Comparison of ENCODE assay signal across 8 mouse cellular contexts in genomic region chr16:17276164-17277151, GRCm38 (mm10). TPM values are rescaled to one million over a fixed set of nuclear protein-coding genes. Genes with fewer than 3 reads are reported as not detected.
A peak's percentile ranks its signal among the peaks of the same experiment; 100 is the strongest.
DNase-seq lines count a peak whose midpoint lies in the region; ATAC-seq lines count a peak whose summit lies in the region.

No protein-coding gene starts in this region.

- H3K27me3 ChIP-seq in intestine, embryonic 14.5 days (replicated peaks; ENCODE audit: control insufficient read depth, insufficient read depth, low read length): peaks cover 28% of the 10 kb centered on the region

- H3K4me3 ChIP-seq in intestine, embryonic 14.5 days (ENCODE audit: low read depth, low read length): peak overlapping the region; percentile 54

- peak; percentile 93 to 98 for DNase-seq in adrenal gland, adult (ENCODE audit: inconsistent age in 2 of 2, low spot score in 1 of 2)
- peak; percentile 97 for DNase-seq in embryo, embryonic 10.5 days (ENCODE audit: low spot score)
- DNase-seq in gastrocnemius, postnatal 25 days: peak; percentile 88
- peak; percentile 97 for DNase-seq in intestine, embryonic 14.5 days (ENCODE audit: low spot score)
- DNase-seq in left cerebral cortex, postnatal 14 days (ENCODE audit: low spot score in 2 of 2): peak; percentile 94 to 95
- peak; percentile 91 for DNase-seq in mesoderm, embryonic 11.5 days (ENCODE audit: low read depth, low spot score)
- peak; percentile 89 to 90 for DNase-seq in right cerebral cortex, postnatal 36 days (ENCODE audit: low spot score in 2 of 2)
- DNase-seq in yolk sac, embryonic 10.5 days (ENCODE audit: low spot score): peak; percentile 92

- ATAC-seq in intestine, embryonic 14.5 days (replicated peaks; ENCODE audit: low FRiP score, low TSS enrichment, low read depth): peak; percentile 87

- peaks cover 17% of the 10 kb centered on the region for H3K4me1 ChIP-seq in intestine, embryonic 14.5 days (replicated peaks; ENCODE audit: control insufficient read depth, insufficient read depth, low read length)

- under 1% methylated on average over 60 of the region's 62 CpGs for WGBS in intestine, embryonic 14.5 days

- H3K9me3 ChIP-seq in intestine, embryonic 14.5 days (ENCODE audit: control insufficient read depth, low read length): no peaks in the 10 kb centered on the region

- H3K9ac ChIP-seq in intestine, embryonic 14.5 days (ENCODE audit: low read length): peak overlapping the region; percentile 43

- no peak overlapping the region for H3K27ac ChIP-seq in intestine, embryonic 14.5 days (ENCODE audit: low read depth)

- peak overlapping the region; percentile 69 for H3K4me2 ChIP-seq in intestine, embryonic 14.5 days (ENCODE audit: low read length)

- intact Hi-C loops in left cerebral cortex, postnatal 14 days (cut with DNase I): loop anchor here (1.0 to 5.0 kb wide), 2 partner anchors 67 to 144 kb away; partner anchors contain the start of gene Sdf2l1

- H3K36me3 ChIP-seq in intestine, embryonic 14.5 days (ENCODE audit: control insufficient read depth, insufficient read depth, low read length): peaks cover 15% of the 10 kb centered on the region

RNA-seq across cellular contexts. Expression of gene Tmem191c, which starts 0.6 kb away (rescaled TPM):
- 1 to 10 TPM; 1.3 to 1.7 TPM for total RNA-seq in gastrocnemius, postnatal 25 days (2021)
- 9.0 and 10.8 TPM in 2 replicates for polyA plus RNA-seq in intestine, embryonic 14.5 days (2014; fragmentation: Nextera tagmentation; extraction: Ambion mirVana)
- 100 to 1,000 TPM; 118 to 134 TPM for total RNA-seq in left cerebral cortex, postnatal 14 days (2021)

RNA-seq across cellular contexts. Expression of gene Hic2, which starts 43.1 kb away (rescaled TPM):
- total RNA-seq in gastrocnemius, postnatal 25 days (2021): under 1 TPM; 0.83 to 0.97 TPM
- 5.0 and 5.3 TPM in 2 replicates for polyA plus RNA-seq in intestine, embryonic 14.5 days (2014; fragmentation: Nextera tagmentation; extraction: Ambion mirVana)
- total RNA-seq in left cerebral cortex, postnatal 14 days (2021): 1 to 10 TPM; 4.8 to 5.0 TPM

RNA-seq across cellular contexts. Expression of gene Serpind1, which starts 54.7 kb away (rescaled TPM):
- under 1 TPM; 0.18 to 0.32 TPM for total RNA-seq in gastrocnemius, postnatal 25 days (2021)
- 0.19 and 0.22 TPM in 2 replicates for polyA plus RNA-seq in intestine, embryonic 14.5 days (2014; fragmentation: Nextera tagmentation; extraction: Ambion mirVana)
- total RNA-seq in left cerebral cortex, postnatal 14 days (2021): 1 to 10 TPM; 1.8 TPM

Comparison
In these comparisons a context has a peak if more than half of its experiments do, and no peak if none do; other contexts are left out.
1. RNA of gene Tmem191c, which starts 0.6 kb away (total RNA-seq): 118 to 134 TPM in left cerebral cortex, postnatal 14 days; 1.3 to 1.7 TPM in gastrocnemius, postnatal 25 days; every median in the first group is over 10 times any median in the second.
2. Peak in every context shown above with its lines, with median percentiles within 50 percentile points of each other: DNase-seq.